Mouse (Mus musculus): Measurements from ENCODE around the gene Gapvd1. TPM values are rescaled to one million over a fixed set of nuclear protein-coding genes. Genes with fewer than 3 reads are reported as not detected.

Gene Gapvd1
- total RNA-seq (2023): 108 to 112 TPM (median 111 TPM) in 4 replicates

DNA sequence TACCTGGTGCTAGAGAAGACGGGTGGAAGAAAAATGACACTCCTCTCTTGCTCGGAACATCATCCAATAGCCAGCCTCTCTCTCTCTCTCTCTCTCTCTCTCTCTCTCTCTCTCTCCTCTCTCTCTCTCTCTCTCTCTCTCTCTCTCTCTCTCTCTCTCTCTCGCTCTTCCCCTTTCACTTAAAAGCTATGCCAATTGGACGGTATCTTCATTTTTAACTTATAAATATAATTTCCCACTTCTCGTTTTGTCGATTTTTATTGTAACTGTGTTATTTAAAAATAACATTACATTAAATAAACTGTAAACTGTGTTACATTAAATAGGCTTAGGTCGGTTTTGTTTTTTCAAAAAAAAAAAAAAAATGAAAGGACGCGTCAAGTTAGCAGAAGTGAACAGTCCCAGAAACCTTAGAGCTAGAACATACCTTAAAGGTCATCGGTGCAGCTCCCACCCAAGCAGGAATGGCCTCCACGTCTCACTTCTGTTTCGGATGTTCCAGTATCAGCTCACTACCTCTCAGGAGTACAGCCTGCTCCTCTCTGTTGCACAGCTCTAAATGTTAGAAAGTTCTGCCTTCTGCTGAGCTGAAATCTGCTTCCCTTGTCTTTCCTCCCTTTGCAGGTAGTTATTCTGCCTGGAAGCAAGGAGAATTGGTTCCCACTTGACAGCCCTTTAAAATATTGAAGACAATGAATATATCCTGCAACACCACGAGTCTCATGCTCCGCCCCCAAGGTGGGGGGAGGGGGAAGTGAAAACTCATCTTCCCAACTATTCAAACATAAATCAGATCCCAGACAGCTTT lies at the start of gene Gapvd1:
Gene Gapvd1, minus strand, starts transcription at position 682 of the 808 bp plus-strand sequence.

DNA sequence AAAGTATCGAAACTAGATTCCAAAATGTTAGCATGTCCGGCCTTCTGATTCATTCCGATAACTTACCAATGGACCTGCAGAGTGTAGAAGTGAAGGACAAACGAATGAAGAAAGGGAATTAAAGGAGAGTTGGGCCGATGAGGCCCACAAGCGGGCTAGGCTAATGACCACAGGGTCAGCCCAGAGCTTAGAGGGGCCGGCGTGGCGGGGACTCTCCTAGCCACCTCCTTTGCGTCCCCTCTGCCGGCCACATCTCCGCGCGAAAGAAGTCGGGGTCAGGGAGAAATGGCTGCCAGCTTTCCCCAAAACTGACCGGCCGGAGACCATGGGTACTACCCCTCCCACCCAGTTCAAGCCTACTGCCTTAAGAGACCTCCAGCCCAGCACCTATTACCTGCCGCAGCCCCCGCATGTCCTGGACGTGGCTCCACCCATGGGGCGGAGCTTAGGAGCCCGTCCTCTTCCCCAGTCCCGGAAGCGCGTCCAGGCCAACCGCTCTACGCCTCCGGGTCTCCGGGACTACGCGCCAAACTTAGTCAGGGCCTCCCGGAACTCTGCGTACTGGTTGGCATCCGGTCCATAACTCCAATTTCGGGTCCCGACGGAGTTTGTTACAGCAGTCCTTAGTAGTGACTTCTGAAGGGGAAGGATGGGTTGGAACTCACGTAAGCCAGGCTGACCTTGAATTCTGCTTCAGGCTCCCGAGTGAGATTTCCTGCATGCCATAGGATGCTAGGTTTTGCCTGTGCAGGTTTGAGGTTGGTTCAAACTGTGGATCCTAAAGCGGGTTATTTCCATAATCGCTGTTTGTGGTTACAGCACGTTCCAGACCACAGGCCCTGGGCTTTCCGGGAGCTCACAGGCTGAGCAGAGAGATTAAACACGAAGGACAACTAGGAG lies 44.6 kb upstream of the Gapvd1 start, which contains the start of gene Rabepk:
Gene Rabepk, minus strand, starts transcription at position 556 of the 900 bp plus-strand sequence.

GRCm38 (mm10) chr2:34771368-34772226 lies 16.6 kb upstream of the Gapvd1 start, which contains the start of gene Hspa5:
Hspa5 (plus strand) TSS chr2:34771970.

Other genes starting within 250 kb of the Gapvd1 start
- 798 to 869 TPM (median 851 TPM) in 4 replicates for gene Hspa5, start 16.7 kb upstream of the Gapvd1 start, total RNA-seq (2023)
- gene Rabepk, start 44.7 kb upstream of the Gapvd1 start, total RNA-seq (2023): 12.5 to 20.2 TPM (median 15.5 TPM) in 4 replicates
- 94.0 to 107 TPM (median 98.2 TPM) in 4 replicates for gene Fbxw2, start 71.1 kb upstream of the Gapvd1 start, total RNA-seq (2023)
- not detected in 4 replicates for gene Gm34653, start 77.8 kb upstream of the Gapvd1 start, total RNA-seq (2023)
- gene Cutal, start 119.2 kb upstream of the Gapvd1 start, total RNA-seq (2023): not detected in 4 replicates
- gene Psmd5, start 119.7 kb upstream of the Gapvd1 start, total RNA-seq (2023): 24.6 to 32.8 TPM (median 28.1 TPM) in 4 replicates
- gene Phf19, start 158.8 kb upstream of the Gapvd1 start, total RNA-seq (2023): 8.3 to 20.1 TPM (median 17.3 TPM) in 4 replicates
- gene Traf1, start 206.5 kb upstream of the Gapvd1 start, total RNA-seq (2023): 69.2 to 81.1 TPM (median 72.1 TPM) in 4 replicates